Mouse (Mus musculus) stomach, postnatal 0 days (tissue): Measurements from ENCODE around the gene Pigp.

Experiments used
- CTCF ChIP-seq: IDR thresholded peaks from 2 replicates; pipeline ENCODE4 v1.5.1; 2016; ENCODE audit warnings: antibody characterized with exemption, low read depth, mild to moderate bottlenecking, moderate library complexity
- EP300 ChIP-seq: optimal IDR thresholded peaks from 2 replicates; pipeline ENCODE3; 2016; ENCODE audit warnings: antibody characterized with exemption

DNA sequence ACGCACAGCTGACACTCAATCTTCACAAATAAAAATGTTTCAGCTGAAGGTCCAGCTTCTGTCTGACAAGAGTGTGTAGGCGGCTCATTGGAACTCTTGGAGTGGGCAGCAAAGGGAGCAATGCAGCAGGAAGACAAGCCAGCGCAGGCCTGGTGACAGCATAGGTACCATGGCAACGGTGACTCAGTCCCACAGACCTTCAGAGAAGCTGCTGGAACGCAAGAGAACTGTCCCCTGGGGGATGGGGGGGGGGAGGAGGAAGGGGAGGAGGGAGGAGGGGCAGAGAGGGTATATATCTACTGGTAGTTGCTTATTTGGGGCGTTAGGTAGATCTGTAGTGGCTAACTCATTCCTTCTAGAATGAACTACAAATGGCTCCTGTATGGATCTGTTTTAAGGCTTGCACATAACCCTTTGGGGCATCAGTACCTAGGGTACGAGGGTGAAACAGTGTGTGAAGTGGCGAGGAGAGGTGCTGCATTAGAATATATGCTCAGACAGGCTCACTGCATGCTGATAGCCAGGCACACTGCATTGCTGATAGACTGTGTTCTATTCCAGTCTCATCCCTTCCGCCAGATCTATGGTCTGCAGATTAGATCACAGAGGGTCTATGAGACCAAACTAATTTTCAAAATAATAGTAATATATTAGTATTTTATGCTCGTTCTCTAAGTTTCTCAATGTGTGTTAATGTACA lies 9.3 kb downstream of the Pigp start:
- no peak for TF ChIP-seq CTCF
- no peak for TF ChIP-seq EP300
